Mouse (Mus musculus) liver, embryonic 12.5 days (tissue): ENCODE measurements around the gene Shtn1. TPM values are rescaled to one million over a fixed set of nuclear protein-coding genes. Genes with fewer than 3 reads are reported as not detected.

Experiments
- ATAC-seq: fragments of 200-750 bp; cut with Nextera tagmentation; 2 replicates; pipeline ENCODE4 v1.8.0; 2017; ENCODE audit warnings: moderate number of reproducible peaks, mild to moderate bottlenecking, moderate library complexity
- H3K27ac ChIP-seq: fragments of 300-500 bp; sonication (generic); 2 replicates; pipeline ENCODE4 v1.5.1; 2016; ENCODE audit warnings: mild to moderate bottlenecking
- H3K27me3 ChIP-seq: fragments of 300-500 bp; sonication (generic); replicated peaks from 2 replicates; pipeline ENCODE4 v1.6.1; 2016; ENCODE audit warnings: mild to moderate bottlenecking, moderate library complexity
- H3K36me3 ChIP-seq: fragments of 300-500 bp; sonication (generic); 2 replicates; pipeline ENCODE4 v1.6.1; 2016; ENCODE audit warnings: mild to moderate bottlenecking, moderate library complexity
- H3K4me1 ChIP-seq: fragments of 300-500 bp; sonication (generic); 2 replicates; pipeline ENCODE4 v1.6.1; 2016
- H3K4me2 ChIP-seq: fragments of 300-500 bp; sonication (generic); 2 replicates; pipeline ENCODE4 v1.6.1; 2016; ENCODE audit warnings: mild to moderate bottlenecking, moderate library complexity
- H3K4me3 ChIP-seq: fragments of 300-500 bp; sonication (generic); 2 replicates; pipeline ENCODE4 v1.5.1; 2016; ENCODE audit warnings: mild to moderate bottlenecking, moderate library complexity
- H3K9ac ChIP-seq: fragments of 300-500 bp; sonication (generic); 2 replicates; pipeline ENCODE4 v1.6.1; 2016; ENCODE audit warnings: mild to moderate bottlenecking, moderate library complexity
- H3K9me3 ChIP-seq: fragments of 300-500 bp; sonication (generic); replicated peaks from 2 replicates; pipeline ENCODE4 v1.6.1; 2016; ENCODE audit warnings: mild to moderate bottlenecking, moderate library complexity
- WGBS: fragments of 180-500 bp; shearing (Covaris S2); methylation state at CpG from one replicate; pipeline ENCODE4 v1.1.7; 2016; ENCODE audit not compliant: insufficient replicate concordance; 5-methylcytosine and 5-hydroxymethylcytosine counted together
- polyA plus RNA-seq: library from polyadenylated mRNA; unstranded; fragments of >200 nt; fragmentation: Nextera tagmentation; extraction: Ambion mirVana; gene quantifications from 2 replicates; pipeline ENCODE4 v1.2.1, GENCODE M21; 2016

The Shtn1 gene
- polyA plus RNA-seq, 1 experiment from 2014 or later, result 0.57 TPM

GRCm38 (mm10) chr19:59071396-59071795 lies 4.5 kb downstream of the Shtn1 start:
- Histone ChIP-seq H3K4me2 (no peak overlapping the region), H3K4me3 (no peak overlapping the region), H3K4me1 (0 out of 2 replicates have a peak, but pooled peaks cover 5% of the 10 kb centered on the region), H3K27me3 (peaks cover 36% of the 10 kb centered on the region), H3K36me3 (no peaks in the 10 kb centered on the region), H3K27ac (no peak overlapping the region), H3K9ac (no peak overlapping the region), H3K9me3 (no peaks in the 10 kb centered on the region)
- no peak for ATAC-seq
- WGBS, result 63% methylated on average over 4 of the region's 4 CpGs

- WGBS, result 38% methylated on average over 1 of the region's 1 CpGs
- ATAC-seq, result no peak
Measured at GRCm38 (mm10) chr19:59067652-59068051, 8.2 kb downstream of the Shtn1 start.

GRCm38 (mm10) chr19:59066670-59067069 lies 9.2 kb downstream of the Shtn1 start:
- no peak overlapping the region for H3K4me3 ChIP-seq
- H3K9ac ChIP-seq, result no peak overlapping the region
- no peak overlapping the region for H3K27ac ChIP-seq
- H3K27me3 ChIP-seq, result no peaks in the 10 kb centered on the region
- H3K4me2 ChIP-seq, result no peak overlapping the region
- H3K4me1 ChIP-seq, result no peaks in the 10 kb centered on the region
- no peak for ATAC-seq
- no peaks in the 10 kb centered on the region for H3K9me3 ChIP-seq
- WGBS, result 72% methylated on average over 2 of the region's 2 CpGs
- H3K36me3 ChIP-seq, result no peaks in the 10 kb centered on the region

More at GRCm38 (mm10) chr19:59067652-59068051, 8.2 kb downstream of the Shtn1 start:
- H3K9ac ChIP-seq, result no peak overlapping the region
- no peaks in the 10 kb centered on the region for H3K27me3 ChIP-seq
- H3K4me1 ChIP-seq, result no peaks in the 10 kb centered on the region
- no peaks in the 10 kb centered on the region for H3K36me3 ChIP-seq
- no peak overlapping the region for H3K4me2 ChIP-seq
- H3K4me3 ChIP-seq, result no peak overlapping the region
- H3K9me3 ChIP-seq, result no peaks in the 10 kb centered on the region
- H3K27ac ChIP-seq, result no peak overlapping the region

- no peak overlapping the region for H3K4me2 ChIP-seq
- no peaks in the 10 kb centered on the region for H3K27me3 ChIP-seq
- no peaks in the 10 kb centered on the region for H3K36me3 ChIP-seq
- H3K9me3 ChIP-seq, result no peaks in the 10 kb centered on the region
- no peak for ATAC-seq
- no peaks in the 10 kb centered on the region for H3K4me1 ChIP-seq
- WGBS, result 44% methylated on average over 5 of the region's 5 CpGs
- H3K4me3 ChIP-seq, result no peak overlapping the region
- H3K9ac ChIP-seq, result no peak overlapping the region
- H3K27ac ChIP-seq, result no peak overlapping the region
Measured at GRCm38 (mm10) chr19:59066115-59066514, 9.8 kb downstream of the Shtn1 start.

GRCm38 (mm10) chr19:59064616-59065015 lies 11.3 kb downstream of the Shtn1 start:
- Histone ChIP-seq H3K9ac (no peak overlapping the region), H3K9me3 (no peaks in the 10 kb centered on the region), H3K36me3 (no peaks in the 10 kb centered on the region), H3K27ac (no peak overlapping the region), H3K27me3 (no peaks in the 10 kb centered on the region), H3K4me1 (no peaks in the 10 kb centered on the region), H3K4me2 (no peak overlapping the region), H3K4me3 (no peak overlapping the region)
- ATAC-seq, result no peak
- WGBS, result 73% methylated on average over 5 of the region's 5 CpGs

- 79% methylated on average over 5 of the region's 5 CpGs for WGBS
- Histone ChIP-seq H3K9me3 (no peaks in the 10 kb centered on the region), H3K27me3 (no peaks in the 10 kb centered on the region), H3K4me1 (no peaks in the 10 kb centered on the region), H3K9ac (no peak overlapping the region), H3K36me3 (no peaks in the 10 kb centered on the region), H3K27ac (no peak overlapping the region), H3K4me2 (no peak overlapping the region), H3K4me3 (no peak overlapping the region)
- no peak for ATAC-seq
Measured at GRCm38 (mm10) chr19:59063568-59063967, 12.3 kb downstream of the Shtn1 start.

GRCm38 (mm10) chr19:59058105-59058504 lies 17.8 kb downstream of the Shtn1 start:
- Histone ChIP-seq H3K27ac (no peak overlapping the region), H3K27me3 (no peaks in the 10 kb centered on the region)
- 64% methylated on average over 4 of the region's 4 CpGs for WGBS

GRCm38 (mm10) chr19:59057366-59057765 lies 18.5 kb downstream of the Shtn1 start:
- Histone ChIP-seq H3K36me3 (no peaks in the 10 kb centered on the region), H3K27ac (no peak overlapping the region), H3K9ac (no peak overlapping the region), H3K4me2 (no peak overlapping the region), H3K4me1 (no peaks in the 10 kb centered on the region), H3K4me3 (no peak overlapping the region), H3K9me3 (no peaks in the 10 kb centered on the region), H3K27me3 (no peaks in the 10 kb centered on the region)
- no peak for ATAC-seq
- 25% methylated on average over 5 of the region's 5 CpGs for WGBS

More at GRCm38 (mm10) chr19:59058105-59058504, 17.8 kb downstream of the Shtn1 start:
- Histone ChIP-seq H3K4me2 (no peak overlapping the region), H3K36me3 (no peaks in the 10 kb centered on the region), H3K4me3 (no peak overlapping the region), H3K4me1 (no peaks in the 10 kb centered on the region), H3K9me3 (no peaks in the 10 kb centered on the region), H3K9ac (no peak overlapping the region)
- ATAC-seq, result no peak

GRCm38 (mm10) chr19:59054632-59054951 lies 21.3 kb downstream of the Shtn1 start:
- Histone ChIP-seq H3K4me3 (no peak overlapping the region), H3K9me3 (no peaks in the 10 kb centered on the region), H3K9ac (no peak overlapping the region), H3K4me2 (no peak overlapping the region), H3K4me1 (no peaks in the 10 kb centered on the region), H3K27ac (no peak overlapping the region), H3K36me3 (no peaks in the 10 kb centered on the region), H3K27me3 (no peaks in the 10 kb centered on the region)
- no peak for ATAC-seq
- WGBS, result 71% methylated on average over 6 of the region's 6 CpGs

GRCm38 (mm10) chr19:59053931-59054631 lies 21.8 kb downstream of the Shtn1 start:
- H3K4me1 ChIP-seq, result no peaks in the 10 kb centered on the region
- H3K9me3 ChIP-seq, result no peaks in the 10 kb centered on the region
- no peaks in the 10 kb centered on the region for H3K36me3 ChIP-seq
- H3K27me3 ChIP-seq, result no peaks in the 10 kb centered on the region
- no peak overlapping the region for H3K27ac ChIP-seq
- H3K9ac ChIP-seq, result no peak overlapping the region
- ATAC-seq, result no peak
- 70% methylated on average over 6 of the region's 6 CpGs for WGBS
- no peak overlapping the region for H3K4me3 ChIP-seq
- no peak overlapping the region for H3K4me2 ChIP-seq

- Histone ChIP-seq H3K27me3 (no peaks in the 10 kb centered on the region), H3K4me3 (no peak overlapping the region), H3K4me1 (no peaks in the 10 kb centered on the region), H3K9ac (no peak overlapping the region), H3K27ac (no peak overlapping the region), H3K4me2 (no peak overlapping the region), H3K9me3 (no peaks in the 10 kb centered on the region), H3K36me3 (no peaks in the 10 kb centered on the region)
- 62% methylated on average over 9 of the region's 9 CpGs for WGBS
- ATAC-seq, result no peak
Measured at GRCm38 (mm10) chr19:59052783-59053490, 23.0 kb downstream of the Shtn1 start.

- Histone ChIP-seq H3K9me3 (no peaks in the 10 kb centered on the region), H3K4me1 (no peaks in the 10 kb centered on the region), H3K4me2 (no peak overlapping the region), H3K9ac (no peak overlapping the region), H3K27ac (no peak overlapping the region), H3K4me3 (no peak overlapping the region), H3K36me3 (no peaks in the 10 kb centered on the region), H3K27me3 (no peaks in the 10 kb centered on the region)
- ATAC-seq, result no peak
- 59% methylated on average over 4 of the region's 4 CpGs for WGBS
Measured at GRCm38 (mm10) chr19:59052053-59052452, 23.8 kb downstream of the Shtn1 start.
